ENCODE assay signal across 9 mouse cellular contexts in genomic region chr5:34191843-34192242, GRCm38 (mm10). TPM values are rescaled to one million over a fixed set of nuclear protein-coding genes. Genes with fewer than 3 reads are reported as not detected.
DNase-seq lines count a peak whose midpoint lies in the region; ATAC-seq and TF ChIP-seq lines count a peak whose summit lies in the region.
"Had no signal": no experiment of that assay in that cellular context is flagged by ENCODE, and none has a peak within 500 bp of the region (broad histone marks: within the 10 kb centered on the region; RNA-seq: fewer than 3 reads in every experiment).

No protein-coding gene starts in this region.

- peak overlapping the region; percentile 12; the same call in 1 of the 2 replicates for H3K27ac ChIP-seq in gastrocnemius, adult 2 months
- H3K27ac ChIP-seq in liver, postnatal 0 days (ENCODE audit: low read depth) = no peak overlapping the region
- H3K27ac ChIP-seq in liver, embryonic 12.5 days = no peak overlapping the region

- H3K9ac ChIP-seq in liver, postnatal 0 days (replicated peaks) = no peak overlapping the region
- no peak overlapping the region for H3K9ac ChIP-seq in liver, embryonic 12.5 days
- H3K9ac ChIP-seq: heart, embryonic 12.5 days had no signal

- H3K4me2 ChIP-seq in liver, postnatal 0 days (ENCODE audit: low read depth, low read length) = no peak overlapping the region
- no peak overlapping the region for H3K4me2 ChIP-seq in liver, embryonic 12.5 days
- H3K4me2 ChIP-seq: heart, embryonic 12.5 days had no signal

- no peak for TF ChIP-seq EP300 in liver, postnatal 0 days (IDR thresholded peaks at IDR 0.05; ENCODE audit: low read depth)

- H3K36me3 ChIP-seq in liver, postnatal 0 days (replicated peaks; ENCODE audit: insufficient read depth, low read length) = no peaks in the 10 kb centered on the region
- H3K36me3 ChIP-seq in liver, embryonic 12.5 days = no peaks in the 10 kb centered on the region
- H3K36me3 ChIP-seq: heart, embryonic 12.5 days had no signal

- intact Hi-C loops in gastrocnemius, adult 2 months (cut with DNase I) = no loop called here

- peak; percentile 26; the same call in 1 of the 2 replicates for TF ChIP-seq CTCF in gastrocnemius, adult 2 months (IDR thresholded peaks at IDR 0.05)
- TF ChIP-seq CTCF in liver, postnatal 0 days (IDR thresholded peaks at IDR 0.05; ENCODE audit: low read depth) = peak; percentile 73

- no peaks in the 10 kb centered on the region for H3K27me3 ChIP-seq in liver, postnatal 0 days (ENCODE audit: insufficient read depth, low read length)
- H3K27me3 ChIP-seq in liver, embryonic 12.5 days (replicated peaks) = no peaks in the 10 kb centered on the region; the same call in 1 of the 2 replicates
- H3K27me3 ChIP-seq: heart, embryonic 12.5 days had no signal

- H3K9me3 ChIP-seq in liver, postnatal 0 days (ENCODE audit: low read length) = no peaks in the 10 kb centered on the region
- H3K9me3 ChIP-seq in liver, embryonic 12.5 days (replicated peaks) = no peaks in the 10 kb centered on the region
- H3K9me3 ChIP-seq: heart, embryonic 12.5 days had no signal

- 57% methylated on average over 4 of the region's 4 CpGs for WGBS in liver, postnatal 0 days (ENCODE audit: insufficient replicate concordance)
- WGBS in liver, embryonic 12.5 days (ENCODE audit: insufficient replicate concordance) = 60% methylated on average over 4 of the region's 4 CpGs

- H3K4me1 ChIP-seq in liver, postnatal 0 days (ENCODE audit: insufficient read depth) = peaks cover 14% of the 10 kb centered on the region
- H3K4me1 ChIP-seq in liver, embryonic 12.5 days = peaks cover 21% of the 10 kb centered on the region

- no peak for DNase-seq in gastrocnemius, adult 2 months
- no peak for DNase-seq in gastrocnemius, postnatal 10 days
- peak; percentile 52 for DNase-seq in liver, postnatal 0 days
- peak; percentile 20 for DNase-seq in R1 (ENCODE audit: low read depth, low spot score)
- DNase-seq in lung, postnatal 4 days = peak; percentile 48 to 63
- DNase-seq in ovary, postnatal 14 days (ENCODE audit: low spot score) = no peak
- no peak for DNase-seq in left cerebral cortex, adult 8-10 months (ENCODE audit: low spot score in 2 of 2)

- no peak for ATAC-seq in liver, postnatal 0 days
- no peak for ATAC-seq in liver, embryonic 12.5 days

- H3K4me3 ChIP-seq in gastrocnemius, adult 2 months = no peak overlapping the region
- H3K4me3 ChIP-seq in liver, postnatal 0 days (ENCODE audit: low read depth, low read length) = no peak overlapping the region
- no peak overlapping the region for H3K4me3 ChIP-seq in liver, embryonic 12.5 days
- H3K4me3 ChIP-seq: heart, embryonic 12.5 days had no signal

RNA-seq across cellular contexts. Expression of gene Mxd4, which starts 4.3 kb away (rescaled TPM):
- total RNA-seq in gastrocnemius, adult 2 months (2021) = 10 to 100 TPM; 25.8 to 35.6 TPM
- total RNA-seq in gastrocnemius, postnatal 10 days (2021) = 10 to 100 TPM; 57.0 to 58.8 TPM
- 7.5 and 9.4 TPM in 2 replicates for polyA plus RNA-seq in liver, postnatal 0 days (2015; fragmentation: Nextera tagmentation; extraction: Ambion mirVana)
- 5.4 and 5.5 TPM in 2 replicates for polyA plus RNA-seq in liver, embryonic 12.5 days (2016; fragmentation: Nextera tagmentation; extraction: Ambion mirVana)
- 10 to 100 TPM; 68.7 to 79.4 (median 72.7) TPM for total RNA-seq in left cerebral cortex, adult 8-10 months (2022)

RNA-seq across cellular contexts. Expression of gene Haus3, which starts 22.5 kb away (rescaled TPM):
- 1 to 10 TPM; 3.2 to 4.2 TPM for total RNA-seq in gastrocnemius, adult 2 months (2021)
- 1 to 10 TPM; 5.0 to 5.8 TPM for total RNA-seq in gastrocnemius, postnatal 10 days (2021)
- 12.3 and 14.0 TPM in 2 replicates for polyA plus RNA-seq in liver, postnatal 0 days (2015; fragmentation: Nextera tagmentation; extraction: Ambion mirVana)
- 38.0 and 39.8 TPM in 2 replicates for polyA plus RNA-seq in liver, embryonic 12.5 days (2016; fragmentation: Nextera tagmentation; extraction: Ambion mirVana)
- 10 to 100 TPM in 1 of 4 experiments, 1 to 10 TPM in 3; 7.1 to 12.4 (median 7.4) TPM for total RNA-seq in left cerebral cortex, adult 8-10 months (2022)

RNA-seq across cellular contexts. Expression of gene Poln, which starts 22.6 kb away (rescaled TPM):
- 1 to 10 TPM; 1.1 to 2.1 TPM for total RNA-seq in gastrocnemius, adult 2 months (2021)
- total RNA-seq in gastrocnemius, postnatal 10 days (2021) = 1 to 10 TPM; 1.2 to 1.8 TPM
- 0.38 and 0.47 TPM in 2 replicates for polyA plus RNA-seq in liver, postnatal 0 days (2015; fragmentation: Nextera tagmentation; extraction: Ambion mirVana)
- polyA plus RNA-seq in liver, embryonic 12.5 days (2016; fragmentation: Nextera tagmentation; extraction: Ambion mirVana) = 0.48 and 0.56 TPM in 2 replicates
- total RNA-seq in left cerebral cortex, adult 8-10 months (2022) = 1 to 10 TPM in 2 of 4 experiments, under 1 TPM in 2; 0.80 to 2.5 (median 1.3) TPM

Comparison
In these comparisons a context has a peak if more than half of its experiments do, and no peak if none do; other contexts are left out.
1. DNase-seq: peak in liver, postnatal 0 days (single experiment), R1 (single experiment) and lung, postnatal 4 days (2 of 2); none in gastrocnemius, adult 2 months (single experiment), gastrocnemius, postnatal 10 days (single experiment), ovary, postnatal 14 days (single experiment) and left cerebral cortex, adult 8-10 months (0 of 2).